Mouse (Mus musculus): ENCODE results near the gene Slc12a1.

Gene Slc12a1

DNA sequence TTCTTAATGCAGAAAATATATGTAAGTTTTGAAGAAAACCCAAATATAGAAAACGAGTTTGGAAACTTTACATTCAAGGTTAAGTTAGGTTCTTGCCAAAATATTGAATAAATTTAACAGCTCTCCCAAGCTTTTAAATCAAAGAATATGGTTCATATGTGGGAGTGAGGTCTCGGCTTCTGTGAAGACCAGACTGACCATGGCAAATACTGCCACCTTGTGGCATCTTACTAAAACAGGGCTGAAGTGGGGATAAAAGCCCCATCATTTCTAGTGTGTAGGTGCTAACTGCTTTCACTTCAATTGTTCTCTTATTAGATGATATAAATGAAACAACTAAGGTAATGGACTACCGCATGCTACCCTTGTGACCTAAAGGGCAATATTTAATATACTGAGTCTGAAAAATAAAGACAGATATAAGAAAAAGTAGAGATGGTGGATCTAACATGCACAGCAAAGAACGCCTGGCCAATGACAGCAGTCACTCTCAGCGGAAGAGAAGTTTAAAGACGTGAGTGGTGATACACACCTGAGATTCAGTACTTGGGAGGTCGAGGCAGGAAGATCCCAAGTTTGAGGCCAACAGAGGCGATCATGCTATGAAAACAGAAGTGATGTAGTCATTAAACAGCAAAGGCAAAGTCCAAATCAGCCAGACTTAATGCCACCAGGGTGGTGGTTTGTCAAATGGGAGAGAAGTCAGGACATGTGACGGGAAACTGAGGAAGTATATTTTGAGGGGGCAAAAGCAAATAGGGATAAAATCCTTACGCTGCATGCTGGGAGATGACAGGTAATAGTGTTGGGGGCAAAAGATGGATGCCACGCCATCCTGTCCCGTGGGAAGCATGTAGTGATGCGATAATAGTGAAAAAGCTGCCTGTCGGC is 107.2 kb downstream of the Slc12a1 start:
- no peak for DNase-seq

DNA sequence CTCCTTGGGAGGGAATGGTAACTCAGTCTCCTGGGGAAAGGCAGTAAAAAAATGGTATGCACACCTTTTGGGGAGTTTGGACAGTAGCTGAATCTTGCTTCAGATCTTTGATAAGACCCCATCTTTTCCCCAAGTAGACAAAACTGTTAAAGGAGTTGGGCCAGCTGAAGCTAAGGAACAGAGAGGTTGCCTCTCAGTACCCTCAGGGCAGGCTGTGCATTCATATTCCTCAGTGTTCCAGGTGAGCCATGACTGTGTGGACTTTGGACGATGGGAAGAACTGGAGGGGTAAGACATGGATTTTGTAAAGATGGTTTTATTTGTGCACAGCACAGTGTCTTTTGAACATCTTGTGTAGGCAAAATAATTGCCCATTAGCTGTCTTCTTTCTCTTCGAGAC is 108.0 kb downstream of the Slc12a1 start:
- no peak for DNase-seq

DNA sequence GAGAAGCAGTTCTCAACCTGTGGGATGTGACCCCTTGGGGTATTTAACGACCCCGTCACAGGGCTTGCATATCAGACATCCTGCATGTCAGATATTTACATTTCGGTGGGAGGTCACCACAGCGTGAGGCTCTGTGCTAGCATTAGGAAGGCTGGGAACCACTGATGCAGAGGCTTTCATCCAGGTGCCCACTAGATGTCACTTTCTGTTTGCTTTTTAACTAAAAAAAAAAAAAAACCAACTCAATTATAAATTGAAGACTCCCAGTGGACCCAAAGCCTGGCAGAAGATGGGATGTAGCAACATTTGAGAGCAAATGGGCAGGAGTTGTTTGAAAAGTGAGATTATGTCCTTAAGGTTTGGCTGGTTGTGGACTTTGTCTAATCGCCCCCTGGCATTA is 110.8 kb downstream of the Slc12a1 start:
- no peak for DNase-seq

DNA sequence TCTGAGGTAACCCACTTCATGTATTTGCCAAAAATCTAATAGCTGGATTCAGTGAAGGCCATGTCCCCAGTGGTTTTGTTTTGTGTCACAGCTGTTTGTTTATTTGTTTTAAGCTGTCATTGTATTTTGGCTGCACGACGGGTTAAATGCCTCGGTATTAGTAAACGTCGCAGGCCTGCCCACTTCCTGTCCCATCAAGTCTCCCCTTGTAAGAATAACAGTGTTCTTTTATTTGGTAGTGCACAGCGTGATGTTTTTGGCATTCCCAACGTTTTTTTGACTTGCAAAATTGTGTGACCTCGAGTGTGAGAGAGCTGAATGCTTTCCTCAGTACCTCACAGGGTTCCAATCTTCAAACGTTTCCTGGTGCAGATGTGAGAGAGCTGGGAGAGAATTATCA is 111.4 kb downstream of the Slc12a1 start:
- DNase-seq = no peak

DNA sequence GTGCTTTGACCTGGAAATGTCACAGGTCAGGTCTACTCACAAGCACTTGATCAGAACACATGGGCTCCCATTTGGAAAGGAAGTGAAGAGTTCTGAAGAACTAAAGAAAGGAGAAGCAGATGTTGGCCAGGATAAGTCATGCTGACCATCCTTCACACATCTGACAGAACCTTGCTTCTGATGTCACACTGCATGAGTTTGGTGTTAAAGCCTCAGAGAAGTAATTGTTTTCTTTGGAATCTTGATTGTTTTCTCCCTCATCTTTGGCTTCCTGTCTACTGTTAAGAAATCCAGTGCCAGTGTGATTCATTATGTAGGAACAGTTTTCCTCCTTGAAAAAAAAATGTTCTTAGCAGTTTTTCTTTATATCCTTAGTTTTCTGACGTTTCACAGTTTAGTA is 116.6 kb downstream of the Slc12a1 start:
- no peak for DNase-seq

DNA sequence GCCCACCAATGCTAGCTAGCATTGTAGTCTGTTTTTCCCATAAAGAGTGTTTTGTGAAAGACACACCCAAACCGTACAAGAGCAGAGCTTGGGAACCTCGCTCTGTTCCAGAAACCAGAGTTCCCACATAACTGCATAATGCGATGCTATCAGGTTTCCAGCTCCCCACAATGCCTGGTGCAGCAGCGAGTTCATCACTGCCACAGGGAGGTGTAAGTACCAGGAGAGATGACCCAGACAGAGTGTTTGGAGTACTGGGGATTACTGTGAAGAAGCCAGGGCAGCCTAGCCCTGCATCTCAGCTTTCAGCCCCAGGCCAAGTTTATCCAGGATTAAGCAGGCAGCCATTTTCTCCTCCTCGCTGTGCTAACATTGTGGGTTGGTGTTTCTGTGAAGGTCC is 123.3 kb downstream of the Slc12a1 start:
- DNase-seq = no peak

DNA sequence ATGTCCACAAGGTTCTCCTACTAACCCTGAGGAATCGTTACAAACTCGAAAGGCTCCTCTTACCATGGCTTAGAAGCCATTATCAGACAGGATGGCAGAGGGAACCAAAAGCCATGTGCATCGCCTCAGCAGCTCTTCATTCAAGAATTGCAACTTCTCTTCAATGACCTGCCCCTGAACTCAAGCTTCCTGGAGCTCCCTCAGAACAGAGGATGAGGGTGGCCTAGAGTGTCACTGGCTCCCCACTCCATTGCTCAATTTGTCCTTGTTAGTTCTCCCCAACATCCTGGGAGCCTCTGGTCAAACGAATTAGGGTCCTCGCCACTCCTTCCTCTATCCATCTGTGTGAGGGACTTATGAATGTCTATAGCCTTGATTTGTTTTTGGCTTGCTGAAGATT is 124.4 kb downstream of the Slc12a1 start:
- DNase-seq = no peak

DNA sequence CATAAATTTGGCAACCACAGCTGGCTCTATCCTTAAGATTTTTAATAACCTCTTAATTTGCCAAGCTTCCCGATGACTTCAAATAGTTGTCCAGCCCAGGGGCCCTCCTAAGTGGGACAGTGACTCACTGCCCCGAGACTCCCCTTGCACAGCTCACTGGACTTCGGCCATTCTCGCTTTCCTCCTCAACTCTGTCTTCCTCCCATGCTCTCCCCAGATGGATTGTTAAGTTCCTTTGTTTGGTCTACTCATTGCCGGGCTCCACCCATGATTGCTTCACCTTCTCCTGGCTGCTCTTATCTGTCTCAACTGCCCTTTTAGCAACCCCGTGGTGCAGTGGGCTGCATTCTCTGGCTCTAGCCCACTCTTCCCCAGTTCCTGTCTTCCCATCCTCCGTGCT is 126.2 kb downstream of the Slc12a1 start:
- DNase-seq = no peak

All from cerebellum, adult 11-12 months (tissue).